Mouse (Mus musculus) natural killer cell, adult 2 months (primary cell): ENCODE results near the gene Fyb2.

ENCODE experiments used
- DNase-seq, 2 experiments: peaks; one replicate each; pipeline ENCODE4 v3.0.0; 2022; ENCODE audit warnings: low spot score in 2 of 2

Fyb2 gene

DNA sequence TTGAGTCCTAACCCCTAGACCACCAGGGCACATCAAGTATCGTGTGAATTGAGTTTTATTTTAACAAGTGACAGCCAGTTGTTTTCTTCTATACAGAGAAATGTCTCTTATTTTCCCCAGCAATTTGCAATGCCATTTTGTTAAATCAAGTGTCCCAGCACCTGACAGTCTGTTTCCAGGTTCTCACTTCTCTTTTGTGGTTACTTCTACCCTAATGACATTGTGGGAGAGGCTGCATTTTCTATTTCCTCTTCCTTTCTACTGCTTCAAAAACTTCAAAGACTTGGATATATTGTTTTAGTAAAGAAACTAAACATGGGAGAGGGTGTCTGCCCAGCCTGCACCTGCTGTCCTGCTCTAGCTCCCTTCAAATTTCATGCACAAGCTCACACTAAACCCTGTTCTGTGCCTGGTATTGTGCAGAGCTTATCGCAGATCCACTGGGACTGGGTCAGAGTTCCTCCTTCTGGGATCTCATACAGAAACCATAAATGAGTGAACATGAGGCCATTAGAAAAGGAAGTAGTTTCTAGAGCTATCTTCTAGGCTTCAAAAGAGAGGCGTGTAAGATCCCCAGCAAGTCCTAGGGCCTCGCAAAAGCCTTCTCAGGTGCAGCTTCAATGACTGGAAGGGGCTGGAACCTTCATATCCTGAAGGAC lies 94.2 kb downstream of the Fyb2 start:
- no peak for DNase-seq

DNA sequence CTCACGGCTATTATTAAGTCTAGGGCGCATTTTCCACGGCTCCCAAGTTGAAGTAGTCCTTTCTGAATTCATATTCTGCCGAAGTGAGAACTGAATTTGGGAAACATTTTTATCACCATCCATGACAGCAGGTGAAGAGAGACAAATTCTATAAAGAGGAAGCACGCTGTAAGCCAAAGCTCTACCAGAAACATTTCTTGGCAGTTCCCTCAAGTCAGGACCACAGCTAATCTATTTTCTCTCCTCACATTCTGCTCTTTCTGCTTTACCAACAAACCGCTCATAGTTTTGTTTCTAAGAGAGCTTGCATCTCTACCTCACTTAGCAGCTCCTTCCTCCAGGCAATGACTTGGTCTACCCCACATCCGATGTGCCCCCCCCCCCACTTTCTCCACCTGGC lies 100.5 kb downstream of the Fyb2 start:
- DNase-seq: no peak

DNA sequence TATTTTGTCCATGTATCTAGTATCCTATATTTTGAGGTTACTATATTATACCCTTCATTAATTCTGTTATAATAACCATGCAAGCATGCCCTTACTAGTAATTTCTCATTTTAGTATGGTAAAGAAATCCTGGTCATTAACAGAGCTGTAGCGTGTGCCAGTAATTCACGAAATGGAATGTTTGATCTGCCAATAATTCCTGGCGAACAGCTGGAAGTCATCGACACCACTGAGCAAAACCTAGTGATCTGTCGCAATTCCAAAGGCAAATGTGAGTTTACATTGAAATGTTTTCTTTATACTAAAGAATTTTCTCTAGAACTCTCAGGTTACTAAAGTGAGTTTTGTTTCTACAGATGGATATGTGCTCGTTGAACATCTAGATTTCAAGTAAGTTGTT lies 102.2 kb downstream of the Fyb2 start:
- no peak for DNase-seq

DNA sequence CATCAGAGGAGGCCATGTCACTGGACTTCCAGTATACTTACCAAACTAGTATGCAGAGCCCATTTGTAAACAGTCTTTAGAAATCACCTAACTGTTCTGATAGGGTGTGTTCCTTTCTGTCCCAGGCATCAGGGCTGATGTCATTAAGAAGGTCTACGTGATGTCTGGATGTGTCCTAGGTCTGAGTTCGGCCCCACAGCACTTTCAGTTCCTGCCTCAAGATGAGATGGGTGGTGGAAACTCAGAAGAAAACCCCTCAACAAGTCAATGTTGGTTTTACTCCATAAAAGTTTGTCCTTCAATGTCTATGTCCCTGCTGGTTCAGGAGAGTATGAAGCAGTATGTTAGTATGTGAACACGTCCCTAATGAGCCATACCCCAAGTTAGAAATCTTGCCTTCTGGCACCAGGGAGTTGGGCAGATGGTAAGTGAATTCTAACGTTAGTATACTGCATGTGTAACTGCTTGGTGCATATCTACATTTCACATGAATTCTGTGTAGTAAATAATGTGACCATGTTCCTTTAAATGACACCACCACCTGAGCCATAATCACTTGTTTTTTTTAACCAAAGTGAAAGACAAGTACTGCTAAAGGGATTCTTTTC lies 102.9 kb downstream of the Fyb2 start:
- no peak for DNase-seq

DNA sequence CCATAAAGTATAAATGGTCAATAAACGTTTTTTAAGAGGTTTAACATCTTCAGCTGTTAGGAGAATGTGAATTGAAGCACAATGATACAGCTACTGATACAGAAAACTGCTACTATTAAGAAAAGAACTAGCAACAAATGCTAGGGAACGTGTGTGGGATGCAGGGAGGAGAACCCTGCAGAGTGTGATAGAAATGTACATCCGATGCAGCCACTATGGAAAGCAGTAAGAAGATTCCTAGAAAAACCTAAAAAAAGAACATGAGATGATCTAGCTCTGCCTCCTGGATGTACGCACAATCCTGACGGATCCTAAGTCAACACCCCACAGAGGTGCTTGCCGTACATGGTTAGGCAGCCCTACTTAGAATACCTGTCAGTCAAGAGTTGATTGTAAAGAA lies 114.0 kb downstream of the Fyb2 start:
- DNase-seq: no peak

DNA sequence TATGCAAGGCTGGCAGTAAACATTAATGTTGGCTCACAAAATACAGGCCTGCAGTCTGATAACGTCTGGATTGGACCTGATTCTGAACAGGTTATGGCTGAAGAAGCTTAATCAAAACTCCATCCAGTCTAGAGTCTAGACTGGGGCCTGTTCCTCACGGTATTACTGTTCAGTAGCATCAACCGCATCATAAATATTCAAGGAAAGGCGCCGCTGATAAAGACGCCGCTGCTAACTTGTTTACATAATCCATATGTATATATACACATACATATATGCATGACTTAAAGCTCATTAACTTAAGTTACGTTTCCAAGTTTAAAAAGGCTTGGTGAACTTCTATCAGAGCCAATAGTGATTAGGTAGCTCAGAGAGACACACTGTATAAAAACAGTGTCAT lies 117.8 kb downstream of the Fyb2 start:
- DNase-seq: no peak

DNA sequence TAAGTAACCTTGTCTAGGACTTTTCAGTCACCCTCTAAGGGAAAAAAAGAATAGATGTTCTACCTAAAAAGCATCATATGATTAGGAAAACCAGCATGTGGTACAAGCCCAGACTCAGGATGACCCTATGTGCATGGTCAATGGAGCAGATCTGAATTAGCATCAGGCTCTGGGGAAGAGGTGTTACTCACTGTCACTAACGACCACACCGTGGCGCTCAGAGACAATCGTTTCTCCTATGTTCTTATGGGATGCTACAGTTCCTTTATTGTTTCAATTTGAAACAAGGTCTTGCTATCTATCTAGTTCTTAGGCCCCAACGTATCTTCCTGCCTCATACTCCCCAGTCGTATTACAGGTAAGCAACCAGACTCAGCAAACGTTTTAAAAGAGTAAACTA lies 119.9 kb downstream of the Fyb2 start:
- no peak for DNase-seq

DNA sequence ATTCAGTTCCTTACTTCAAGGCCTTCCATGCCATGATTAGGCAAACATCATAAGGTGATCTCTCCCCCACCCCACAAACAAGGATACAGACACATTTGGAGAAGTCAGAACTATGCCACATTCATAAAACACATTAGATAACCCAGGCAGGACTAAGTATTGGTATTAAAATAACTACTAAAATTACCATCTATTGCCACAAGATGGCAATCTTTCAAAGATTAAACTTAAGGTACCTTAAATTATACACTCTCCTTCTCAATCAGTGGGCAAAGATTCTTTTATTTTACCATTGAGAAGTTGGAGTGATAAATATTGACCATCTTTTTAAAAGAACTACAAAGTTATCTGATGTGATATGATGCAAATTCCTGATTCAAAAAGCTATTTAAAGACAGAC lies 121.0 kb downstream of the Fyb2 start:
- DNase-seq: no peak

DNA sequence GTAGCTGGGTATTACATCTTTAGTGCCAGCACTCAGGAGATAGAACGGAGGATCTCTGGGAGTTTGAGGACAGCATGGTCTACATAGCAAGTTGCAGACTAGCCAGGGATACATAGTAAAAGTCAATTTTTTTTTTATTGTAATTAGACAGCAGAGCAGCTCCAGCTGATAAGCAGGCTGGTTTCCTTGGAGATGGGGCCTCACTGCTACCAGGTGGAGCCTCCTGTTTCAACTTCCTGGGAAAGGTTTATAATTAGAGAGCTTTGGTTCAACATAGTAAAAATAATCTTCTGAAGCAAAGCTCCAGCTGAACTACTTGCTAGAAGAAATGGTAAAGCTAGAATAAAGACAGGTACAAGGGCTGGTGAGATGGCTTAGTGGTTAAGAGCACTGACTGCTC lies 136.8 kb downstream of the Fyb2 start:
- no peak for DNase-seq

DNA sequence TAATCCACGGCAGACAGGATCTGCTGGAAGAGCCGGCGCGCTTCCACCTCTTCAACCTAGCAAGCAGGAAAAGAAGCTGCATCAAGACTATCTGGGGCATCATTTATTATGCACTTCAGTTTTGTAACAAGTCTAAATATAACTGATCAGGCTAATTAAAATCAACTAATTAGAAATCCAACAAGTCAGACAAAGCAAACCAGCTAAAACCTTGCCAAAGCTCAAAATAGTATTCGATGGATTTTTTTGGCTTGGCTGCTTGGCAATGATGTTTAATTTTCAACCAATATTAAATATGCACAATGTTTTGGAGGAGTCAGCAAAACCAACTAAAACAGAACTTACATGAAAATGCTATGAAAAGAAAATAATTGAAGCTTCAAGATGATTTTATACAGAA lies 138.0 kb downstream of the Fyb2 start:
- DNase-seq: no peak
